Mouse (Mus musculus): ENCODE measurements at regions not wholly inside any gene's neighbourhood (a gene's known extent, or its start where the extent isn't known, plus 50 kb on each side); places are given as distances from the start of the nearest gene placed in this dataset.
A peak's percentile ranks its signal among the peaks of the same experiment; 100 is the strongest.

GRCm38 (mm10) chr10:99474546-99474945, 211.5 kb downstream of the Dusp6 start:
- Histone ChIP-seq H3K36me3 (replicated peaks) (no peaks in the 10 kb centered on the region), H3K27me3 (replicated peaks) (no peaks in the 10 kb centered on the region), H3K9me3 (no peaks in the 10 kb centered on the region), H3K4me3 (no peak overlapping the region), H3K4me2 (no peak overlapping the region), H3K9ac (no peak overlapping the region), H3K4me1 (0 out of 2 replicates have a peak, but pooled peaks cover 3% of the 10 kb centered on the region), H3K27ac (no peak overlapping the region)
- no peak for ATAC-seq (replicated peaks)
- 70% methylated on average over 8 of the region's 8 CpGs for WGBS

- Histone ChIP-seq H3K9me3 (no peaks in the 10 kb centered on the region), H3K4me2 (no peak overlapping the region), H3K27me3 (replicated peaks) (no peaks in the 10 kb centered on the region), H3K27ac (no peak overlapping the region), H3K9ac (no peak overlapping the region), H3K36me3 (replicated peaks) (no peaks in the 10 kb centered on the region), H3K4me1 (0 out of 2 replicates have a peak, but pooled peaks cover 3% of the 10 kb centered on the region), H3K4me3 (no peak overlapping the region)
- ATAC-seq (replicated peaks) = no peak
- 76% methylated on average over 7 of the region's 7 CpGs for WGBS
These were observed 213.2 kb downstream of the Dusp6 start for GRCm38 (mm10) chr10:99476214-99476613.

- Histone ChIP-seq H3K27me3 (replicated peaks) (no peaks in the 10 kb centered on the region), H3K4me3 (no peak overlapping the region), H3K9me3 (no peaks in the 10 kb centered on the region), H3K4me2 (no peak overlapping the region), H3K4me1 (0 out of 2 replicates have a peak, but pooled peaks cover 3% of the 10 kb centered on the region), H3K36me3 (replicated peaks) (no peaks in the 10 kb centered on the region), H3K27ac (no peak overlapping the region), H3K9ac (no peak overlapping the region)
- no peak for ATAC-seq (replicated peaks)
- WGBS = 86% methylated on average over 7 of the region's 7 CpGs
These were observed 213.7 kb downstream of the Dusp6 start for GRCm38 (mm10) chr10:99476776-99477175.

GRCm38 (mm10) chr10:99480573-99480972, 217.5 kb downstream of the Dusp6 start:
- H3K27ac ChIP-seq = no peak overlapping the region
- no peak overlapping the region for H3K4me2 ChIP-seq
- H3K4me3 ChIP-seq = no peak overlapping the region
- WGBS = 79% methylated on average over 4 of the region's 4 CpGs
- H3K36me3 ChIP-seq (replicated peaks) = no peaks in the 10 kb centered on the region
- H3K4me1 ChIP-seq = no peaks in the 10 kb centered on the region
- H3K9ac ChIP-seq = no peak overlapping the region
- H3K9me3 ChIP-seq = no peaks in the 10 kb centered on the region
- no peaks in the 10 kb centered on the region for H3K27me3 ChIP-seq (replicated peaks)
- ATAC-seq (replicated peaks) = no peak

- H3K4me1 ChIP-seq = no peaks in the 10 kb centered on the region
- no peaks in the 10 kb centered on the region for H3K9me3 ChIP-seq
- ATAC-seq (replicated peaks) = no peak
- no peaks in the 10 kb centered on the region for H3K36me3 ChIP-seq (replicated peaks)
- H3K9ac ChIP-seq = no peak overlapping the region
- no peak overlapping the region for H3K4me2 ChIP-seq
- no peak overlapping the region for H3K27ac ChIP-seq
- WGBS = 94% methylated on average over 3 of the region's 3 CpGs
- no peaks in the 10 kb centered on the region for H3K27me3 ChIP-seq (replicated peaks)
- H3K4me3 ChIP-seq = no peak overlapping the region
These were observed 219.0 kb downstream of the Dusp6 start for GRCm38 (mm10) chr10:99482009-99482408.

- H3K4me2 ChIP-seq = no peak overlapping the region
- H3K9me3 ChIP-seq = no peaks in the 10 kb centered on the region
- H3K36me3 ChIP-seq (replicated peaks) = no peaks in the 10 kb centered on the region
- peak overlapping the region; percentile 21; the same call in 1 of the 2 replicates for H3K27ac ChIP-seq
- H3K27me3 ChIP-seq (replicated peaks) = no peaks in the 10 kb centered on the region
- H3K4me3 ChIP-seq = no peak overlapping the region
- peak; percentile 84 for ATAC-seq (replicated peaks)
- H3K4me1 ChIP-seq = peaks cover 6% of the 10 kb centered on the region; the same call in 1 of the 2 replicates
- WGBS = 58% methylated on average over 16 of the region's 16 CpGs
- H3K9ac ChIP-seq = no peak overlapping the region
These were observed 225.4 kb downstream of the Dusp6 start for GRCm38 (mm10) chr10:99488195-99489080.

GRCm38 (mm10) chr10:99511514-99512237, 247.8 kb downstream of the Csl start:
- H3K9ac ChIP-seq = no peak overlapping the region
- H3K27ac ChIP-seq = no peak overlapping the region
- no peaks in the 10 kb centered on the region for H3K27me3 ChIP-seq (replicated peaks)
- H3K4me3 ChIP-seq = no peak overlapping the region
- no peak overlapping the region for H3K4me2 ChIP-seq
- H3K9me3 ChIP-seq = no peaks in the 10 kb centered on the region
- ATAC-seq (replicated peaks) = no peak
- WGBS = 84% methylated on average over 17 of the region's 17 CpGs
- H3K4me1 ChIP-seq = no peaks in the 10 kb centered on the region
- no peaks in the 10 kb centered on the region for H3K36me3 ChIP-seq (replicated peaks)

- no peaks in the 10 kb centered on the region for H3K4me1 ChIP-seq
- no peak overlapping the region for H3K27ac ChIP-seq
- no peaks in the 10 kb centered on the region for H3K36me3 ChIP-seq (replicated peaks)
- no peak for ATAC-seq (replicated peaks)
- no peaks in the 10 kb centered on the region for H3K27me3 ChIP-seq (replicated peaks)
- WGBS = 93% methylated on average over 4 of the region's 4 CpGs
- H3K4me3 ChIP-seq = no peak overlapping the region
- H3K9ac ChIP-seq = no peak overlapping the region
- no peaks in the 10 kb centered on the region for H3K9me3 ChIP-seq
- no peak overlapping the region for H3K4me2 ChIP-seq
These were observed 241.5 kb downstream of the Csl start for GRCm38 (mm10) chr10:99517944-99518343.

- Histone ChIP-seq H3K4me3 (no peak overlapping the region), H3K9me3 (no peaks in the 10 kb centered on the region), H3K27me3 (replicated peaks) (no peaks in the 10 kb centered on the region), H3K9ac (no peak overlapping the region), H3K4me2 (no peak overlapping the region), H3K36me3 (replicated peaks) (no peaks in the 10 kb centered on the region), H3K4me1 (peaks cover 3% of the 10 kb centered on the region), H3K27ac (no peak overlapping the region)
- no peak for ATAC-seq (replicated peaks)
- 24% methylated on average over 4 of the region's 4 CpGs for WGBS
These were observed 240.0 kb downstream of the Csl start for GRCm38 (mm10) chr10:99519479-99519878.

GRCm38 (mm10) chr10:99523817-99524216, 235.6 kb downstream of the Csl start:
- no peak overlapping the region for H3K4me3 ChIP-seq
- no peak overlapping the region for H3K9ac ChIP-seq
- H3K36me3 ChIP-seq (replicated peaks) = no peaks in the 10 kb centered on the region
- H3K27ac ChIP-seq = no peak overlapping the region
- WGBS = 77% methylated on average over 5 of the region's 5 CpGs
- no peak overlapping the region for H3K4me2 ChIP-seq
- peaks cover 7% of the 10 kb centered on the region for H3K4me1 ChIP-seq
- ATAC-seq (replicated peaks) = no peak
- H3K9me3 ChIP-seq = no peaks in the 10 kb centered on the region
- no peaks in the 10 kb centered on the region for H3K27me3 ChIP-seq (replicated peaks)

GRCm38 (mm10) chr10:99524273-99525212, 234.9 kb downstream of the Csl start:
- H3K4me1 ChIP-seq = peaks cover 7% of the 10 kb centered on the region
- no peaks in the 10 kb centered on the region for H3K36me3 ChIP-seq (replicated peaks)
- peak; percentile 58 for ATAC-seq (replicated peaks)
- no peak overlapping the region for H3K9ac ChIP-seq
- no peaks in the 10 kb centered on the region for H3K27me3 ChIP-seq (replicated peaks)
- H3K27ac ChIP-seq = no peak overlapping the region
- no peak overlapping the region for H3K4me3 ChIP-seq
- H3K4me2 ChIP-seq = peak overlapping the region; percentile 33
- WGBS = 29% methylated on average over 20 of the region's 20 CpGs
- H3K9me3 ChIP-seq = no peaks in the 10 kb centered on the region

GRCm38 (mm10) chr10:99526148-99526547, 233.3 kb downstream of the Csl start:
- no peak for ATAC-seq (replicated peaks)
- Histone ChIP-seq H3K4me3 (no peak overlapping the region), H3K27me3 (replicated peaks) (no peaks in the 10 kb centered on the region), H3K27ac (no peak overlapping the region), H3K9me3 (no peaks in the 10 kb centered on the region), H3K4me2 (no peak overlapping the region), H3K36me3 (replicated peaks) (no peaks in the 10 kb centered on the region), H3K4me1 (peaks cover 7% of the 10 kb centered on the region), H3K9ac (no peak overlapping the region)
- 91% methylated on average over 4 of the region's 4 CpGs for WGBS
